Mouse (Mus musculus) testis, adult 2 months (tissue): ENCODE measurements around the gene Eepd1.

Experiments
- CTCF ChIP-seq: fragments of 200-500 bp; IDR thresholded peaks from 2 replicates; pipeline ENCODE4 v1.5.1; 2012; ENCODE audit warnings: low read depth, mild to moderate bottlenecking, inconsistent platforms, low read length, moderate library complexity; ENCODE audit not compliant: control insufficient read depth, insufficient read depth, insufficient replicate concordance
- POLR2A ChIP-seq: fragments of 200-500 bp; IDR thresholded peaks from 2 replicates; pipeline ENCODE4 v1.6.1; 2012; ENCODE audit warnings: low read depth, mild to moderate bottlenecking, inconsistent platforms, low read length, moderate library complexity; ENCODE audit not compliant: control insufficient read depth

DNA sequence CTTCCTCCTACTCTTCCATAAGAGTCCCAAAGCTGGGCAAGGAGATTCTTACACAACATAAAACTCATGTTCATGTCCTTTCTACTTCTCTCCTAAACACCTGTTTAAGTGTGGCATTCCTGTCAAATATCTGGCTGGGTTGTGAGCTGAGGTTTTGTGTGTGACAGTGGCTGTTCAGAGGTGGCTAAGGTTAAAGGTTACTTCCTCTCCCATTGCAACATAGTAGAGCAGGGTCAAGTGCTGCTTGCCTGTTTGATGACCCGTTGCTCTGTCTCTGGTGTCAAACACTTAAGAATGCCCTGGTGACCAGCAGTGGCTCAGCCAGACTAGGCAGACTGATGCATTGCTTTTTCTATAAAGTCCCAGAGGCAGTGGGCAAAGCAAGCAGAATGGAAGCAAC lies 104.3 kb downstream of the Eepd1 start:
- TF ChIP-seq CTCF (no peak), POLR2A (no peak)
